Comparison of ENCODE assay signal across 29 mouse cellular contexts in the genomic region with DNA sequence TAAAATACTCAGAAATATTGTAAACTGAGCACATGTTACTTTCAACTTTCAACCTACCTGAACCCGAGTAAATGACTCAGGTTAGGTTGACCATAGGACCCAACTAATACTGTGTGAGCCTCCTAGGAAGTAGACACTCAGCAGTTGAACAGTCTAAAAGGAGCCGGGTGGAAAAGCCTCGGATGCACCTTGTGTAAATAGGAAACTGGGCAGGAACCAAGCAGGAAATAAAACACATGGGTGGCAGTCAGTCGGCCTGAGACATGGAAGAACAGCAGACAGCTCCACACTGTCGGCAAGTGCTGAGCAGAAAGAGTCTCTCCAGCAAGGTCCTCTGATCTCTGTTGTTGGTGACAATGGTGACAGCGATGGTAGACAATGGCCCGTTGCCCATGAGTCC.
DNase-seq lines count a peak whose midpoint lies in the region; ATAC-seq and TF ChIP-seq lines count a peak whose summit lies in the region.
"Had no signal": no experiment of that assay in that cellular context is flagged by ENCODE, and none has a peak within 500 bp of the region (broad histone marks: within the 10 kb centered on the region; RNA-seq: fewer than 3 reads in every experiment).

No protein-coding gene starts in this region.

- DNase-seq in lung, embryonic 14.5 days: peak; percentile 7
- no peak for DNase-seq in lung, adult 2 months
- DNase-seq in lung, postnatal 10 days: peak; percentile 24
- peak; percentile 13 for DNase-seq in lung, postnatal 36 days
- no peak for DNase-seq in cerebellum, postnatal 10 days
- no peak for DNase-seq in left cerebral cortex, postnatal 4 days
- DNase-seq: adrenal gland, adult 2 months; adrenal gland, postnatal 14 days; B cell, adult 2 months; cerebellum, adult 11 months; cerebellum, adult 2 months; cerebellum, adult 9-11 months; cerebellum, postnatal 36 days; gastrocnemius, adult 2 months; gastrocnemius, postnatal 14 days; heart, adult 18-20 months; heart, postnatal 14 days; heart, postnatal 4 days had no signal

- H3K27me3 ChIP-seq in lung, embryonic 14.5 days (ENCODE audit: insufficient read depth, low read length): no peaks in the 10 kb centered on the region
- H3K27me3 ChIP-seq in kidney, embryonic 16.5 days (ENCODE audit: insufficient read depth, low read length): no peaks in the 10 kb centered on the region
- H3K27me3 ChIP-seq: CH12.LX; forebrain, embryonic 13.5 days; heart, embryonic 13.5 days; Patski had no signal

- TF ChIP-seq POLR2A in lung, adult 2 months (IDR thresholded peaks at IDR 0.05; ENCODE audit: borderline replicate concordance, extremely low read depth, low read depth, low read length): no peak

- WGBS in lung, embryonic 14.5 days: 76% methylated on average over 7 of the region's 7 CpGs
- WGBS in lung, adult 2 months: 51% methylated on average over 7 of the region's 7 CpGs
- 85% methylated on average over 7 of the region's 7 CpGs for WGBS in kidney, embryonic 16.5 days

- no peaks in the 10 kb centered on the region for H3K9me3 ChIP-seq in lung, embryonic 14.5 days (ENCODE audit: low read depth, low read length)
- no peaks in the 10 kb centered on the region for H3K9me3 ChIP-seq in kidney, embryonic 16.5 days (ENCODE audit: low read length)
- H3K9me3 ChIP-seq: forebrain, embryonic 10.5 days; forebrain, embryonic 13.5 days; G1E; heart, embryonic 10.5 days; heart, embryonic 13.5 days had no signal

- ATAC-seq in lung, embryonic 14.5 days (ENCODE audit: insufficient read depth): no peak
- ATAC-seq in kidney, embryonic 16.5 days (ENCODE audit: low FRiP score, low TSS enrichment): no peak
- ATAC-seq: forebrain, embryonic 13.5 days; forebrain, embryonic 16.5 days; hindbrain, postnatal 0 days; Patski had no signal

- no peak for TF ChIP-seq CTCF in lung, embryonic 14.5 days (IDR thresholded peaks at IDR 0.05; ENCODE audit: low read depth)
- TF ChIP-seq CTCF in lung, adult 2 months (IDR thresholded peaks at IDR 0.05; ENCODE audit: insufficient read depth, low read length): no peak

- no peaks in the 10 kb centered on the region for H3K4me1 ChIP-seq in lung, embryonic 14.5 days (ENCODE audit: insufficient read depth)
- H3K4me1 ChIP-seq in lung, adult 2 months (ENCODE audit: control insufficient read depth, insufficient read depth, low read length): no peaks in the 10 kb centered on the region; the same call in 1 of the 2 replicates
- peaks cover 4% of the 10 kb centered on the region; the same call in 1 of the 2 replicates for H3K4me1 ChIP-seq in kidney, embryonic 16.5 days (ENCODE audit: insufficient read depth, low read length)

- H3K4me3 ChIP-seq in lung, embryonic 14.5 days (ENCODE audit: low read depth, low read length): no peak overlapping the region
- no peak overlapping the region for H3K4me3 ChIP-seq in lung, adult 2 months (replicated peaks; ENCODE audit: extremely low read depth, low read depth, low read length)
- no peak overlapping the region for H3K4me3 ChIP-seq in kidney, embryonic 16.5 days (ENCODE audit: low read length)
- H3K4me3 ChIP-seq: forebrain, embryonic 10.5 days; forebrain, embryonic 13.5 days; gastrocnemius, adult 2 months; heart, embryonic 10.5 days; heart, embryonic 13.5 days had no signal

- no peak overlapping the region for H3K9ac ChIP-seq in lung, embryonic 14.5 days
- H3K9ac ChIP-seq in kidney, embryonic 16.5 days (replicated peaks; ENCODE audit: low read length): no peak overlapping the region
- H3K9ac ChIP-seq: forebrain, embryonic 13.5 days; heart, embryonic 13.5 days; hindbrain, embryonic 14.5 days had no signal

- intact Hi-C loops in left cerebral cortex, postnatal 4 days (cut with DNase I): no loop called here

- no peaks in the 10 kb centered on the region for H3K36me3 ChIP-seq in lung, embryonic 14.5 days (ENCODE audit: insufficient read depth)
- no peaks in the 10 kb centered on the region for H3K36me3 ChIP-seq in kidney, embryonic 16.5 days (ENCODE audit: insufficient read depth, low read length)
- H3K36me3 ChIP-seq: forebrain, embryonic 10.5 days; G1E; heart, embryonic 10.5 days; heart, embryonic 13.5 days had no signal

- no peak overlapping the region for H3K4me2 ChIP-seq in lung, embryonic 14.5 days
- no peak overlapping the region for H3K4me2 ChIP-seq in kidney, embryonic 16.5 days (replicated peaks; ENCODE audit: low read depth, low read length)
- H3K4me2 ChIP-seq: forebrain, embryonic 13.5 days; heart, embryonic 13.5 days; hindbrain, embryonic 14.5 days had no signal

- H3K27ac ChIP-seq in lung, embryonic 14.5 days (ENCODE audit: low read depth): no peak overlapping the region
- no peak overlapping the region for H3K27ac ChIP-seq in kidney, embryonic 16.5 days (ENCODE audit: low read length)
- H3K27ac ChIP-seq: forebrain, embryonic 10.5 days; forebrain, embryonic 13.5 days; gastrocnemius, adult 2 months; heart, embryonic 10.5 days; heart, embryonic 13.5 days; hindbrain, embryonic 14.5 days; hindbrain, postnatal 0 days had no signal

Comparison
In these comparisons a context has a peak if more than half of its experiments do, and no peak if none do; other contexts are left out.
1. DNase-seq: peak in lung, embryonic 14.5 days (single experiment), lung, postnatal 10 days (single experiment) and lung, postnatal 36 days (single experiment); none in lung, adult 2 months (single experiment), cerebellum, postnatal 10 days (0 of 2) and left cerebral cortex, postnatal 4 days (single experiment).